Mouse (Mus musculus): ENCODE measurements around the gene Ier3. TPM values are rescaled to one million over a fixed set of nuclear protein-coding genes. Genes with fewer than 3 reads are reported as not detected.

Gene Ier3
- polyA plus RNA-seq, 1 experiment from 2014 or later, result 3.0 TPM

- DNase-seq (ENCODE audit: low spot score), result no peak
- 92% methylated on average over 2 of the region's 2 CpGs for WGBS
- Histone ChIP-seq H3K4me1 (no peaks in the 10 kb centered on the region), H3K27ac (replicated peaks) (no peak overlapping the region), H3K4me3 (no peak overlapping the region), H3K27me3 (ENCODE audit: low read depth, poor library complexity, severe bottlenecking) (no peaks in the 10 kb centered on the region), H3K36me3 (no peaks in the 10 kb centered on the region), H3K9me3 (replicated peaks) (no peaks in the 10 kb centered on the region)
These were observed 28.6 kb upstream of the Ier3 start for GRCm38 (mm10) chr17:35792837-35793236.

- Histone ChIP-seq H3K4me1 (no peaks in the 10 kb centered on the region), H3K36me3 (no peaks in the 10 kb centered on the region), H3K27ac (replicated peaks) (no peak overlapping the region), H3K4me3 (no peak overlapping the region), H3K9me3 (replicated peaks) (0 out of 2 replicates have a peak, but pooled peaks cover 3% of the 10 kb centered on the region), H3K27me3 (ENCODE audit: low read depth, poor library complexity, severe bottlenecking) (no peaks in the 10 kb centered on the region)
- DNase-seq (ENCODE audit: low spot score), result no peak
- WGBS, result 72% methylated on average over 2 of the region's 2 CpGs
These were observed 26.4 kb upstream of the Ier3 start for GRCm38 (mm10) chr17:35795099-35795498.

GRCm38 (mm10) chr17:35795656-35796055 is 25.8 kb upstream of the Ier3 start:
- no peak overlapping the region for H3K27ac ChIP-seq (replicated peaks)
- no peak overlapping the region for H3K4me3 ChIP-seq
- no peaks in the 10 kb centered on the region for H3K4me1 ChIP-seq
- no peak for DNase-seq (ENCODE audit: low spot score)
- no peaks in the 10 kb centered on the region for H3K27me3 ChIP-seq (ENCODE audit: low read depth, poor library complexity, severe bottlenecking)
- 85% methylated on average over 6 of the region's 6 CpGs for WGBS
- H3K9me3 ChIP-seq (replicated peaks), result 0 out of 2 replicates have a peak, but pooled peaks cover 3% of the 10 kb centered on the region
- no peaks in the 10 kb centered on the region for H3K36me3 ChIP-seq

- 68% methylated on average over 5 of the region's 5 CpGs for WGBS
- 0 out of 2 replicates have a peak, but pooled peaks cover 3% of the 10 kb centered on the region for H3K9me3 ChIP-seq (replicated peaks)
- H3K4me3 ChIP-seq, result no peak overlapping the region
- H3K4me1 ChIP-seq, result no peaks in the 10 kb centered on the region
- H3K27ac ChIP-seq (replicated peaks), result no peak overlapping the region
- H3K36me3 ChIP-seq, result no peaks in the 10 kb centered on the region
- DNase-seq (ENCODE audit: low spot score), result no peak
- no peaks in the 10 kb centered on the region for H3K27me3 ChIP-seq (ENCODE audit: low read depth, poor library complexity, severe bottlenecking)
These were observed 24.6 kb upstream of the Ier3 start for GRCm38 (mm10) chr17:35796835-35797234.

GRCm38 (mm10) chr17:35800905-35801304 is 20.6 kb upstream of the Ier3 start:
- Histone ChIP-seq H3K27me3 (ENCODE audit: low read depth, poor library complexity, severe bottlenecking) (no peaks in the 10 kb centered on the region), H3K9me3 (replicated peaks) (0 out of 2 replicates have a peak, but pooled peaks cover 3% of the 10 kb centered on the region), H3K4me3 (no peak overlapping the region), H3K27ac (replicated peaks) (no peak overlapping the region), H3K4me1 (peaks cover 3% of the 10 kb centered on the region; the same call in 1 of the 2 replicates), H3K36me3 (no peaks in the 10 kb centered on the region)
- DNase-seq (ENCODE audit: low spot score), result no peak
- WGBS, result 79% methylated on average over 2 of the region's 2 CpGs

- no peak for DNase-seq (ENCODE audit: low spot score)
- 69% methylated on average over 6 of the region's 6 CpGs for WGBS
- 0 out of 2 replicates have a peak overlapping the region, but pooled peaks have one; percentile 25 for H3K27ac ChIP-seq (replicated peaks)
- H3K36me3 ChIP-seq, result no peaks in the 10 kb centered on the region
- H3K9me3 ChIP-seq (replicated peaks), result 0 out of 2 replicates have a peak, but pooled peaks cover 3% of the 10 kb centered on the region
- H3K4me1 ChIP-seq, result peaks cover 3% of the 10 kb centered on the region; the same call in 1 of the 2 replicates
- no peak overlapping the region for H3K4me3 ChIP-seq
- H3K27me3 ChIP-seq (ENCODE audit: low read depth, poor library complexity, severe bottlenecking), result no peaks in the 10 kb centered on the region
These were observed 18.5 kb upstream of the Ier3 start for GRCm38 (mm10) chr17:35803020-35803419.

GRCm38 (mm10) chr17:35803858-35804399 is 17.6 kb upstream of the Ier3 start:
- H3K36me3 ChIP-seq, result no peaks in the 10 kb centered on the region
- WGBS, result 89% methylated on average over 4 of the region's 4 CpGs
- no peaks in the 10 kb centered on the region for H3K27me3 ChIP-seq (ENCODE audit: low read depth, poor library complexity, severe bottlenecking)
- no peak overlapping the region for H3K4me3 ChIP-seq
- no peaks in the 10 kb centered on the region for H3K9me3 ChIP-seq (replicated peaks)
- DNase-seq (ENCODE audit: low spot score), result no peak
- H3K4me1 ChIP-seq, result peaks cover 3% of the 10 kb centered on the region; the same call in 1 of the 2 replicates
- no peak overlapping the region for H3K27ac ChIP-seq (replicated peaks)

- H3K4me1 ChIP-seq, result peaks cover 1% of the 10 kb centered on the region; the same call in 1 of the 2 replicates
- no peaks in the 10 kb centered on the region for H3K9me3 ChIP-seq (replicated peaks)
- no peaks in the 10 kb centered on the region for H3K27me3 ChIP-seq (ENCODE audit: low read depth, poor library complexity, severe bottlenecking)
- no peak overlapping the region for H3K4me3 ChIP-seq
- H3K36me3 ChIP-seq, result no peaks in the 10 kb centered on the region
- no peak for DNase-seq (ENCODE audit: low spot score)
- WGBS, result 76% methylated on average over 9 of the region's 9 CpGs
- no peak overlapping the region for H3K27ac ChIP-seq (replicated peaks)
These were observed 13.4 kb upstream of the Ier3 start for GRCm38 (mm10) chr17:35808073-35808472.

- no peaks in the 10 kb centered on the region for H3K27me3 ChIP-seq (ENCODE audit: low read depth, poor library complexity, severe bottlenecking)
- no peaks in the 10 kb centered on the region for H3K36me3 ChIP-seq
- H3K27ac ChIP-seq (replicated peaks), result no peak overlapping the region
- DNase-seq (ENCODE audit: low spot score), result no peak
- H3K9me3 ChIP-seq (replicated peaks), result no peaks in the 10 kb centered on the region
- 89% methylated on average over 11 of the region's 11 CpGs for WGBS
- H3K4me3 ChIP-seq, result no peak overlapping the region
- no peaks in the 10 kb centered on the region for H3K4me1 ChIP-seq
These were observed 12.1 kb upstream of the Ier3 start for GRCm38 (mm10) chr17:35809395-35809794.

- no peaks in the 10 kb centered on the region for H3K36me3 ChIP-seq
- H3K9me3 ChIP-seq (replicated peaks), result no peaks in the 10 kb centered on the region
- 0 out of 2 replicates have a peak, but pooled peaks cover 3% of the 10 kb centered on the region for H3K27me3 ChIP-seq (ENCODE audit: low read depth, poor library complexity, severe bottlenecking)
- no peak for DNase-seq (ENCODE audit: low spot score)
- no peaks in the 10 kb centered on the region for H3K4me1 ChIP-seq
- H3K4me3 ChIP-seq, result no peak overlapping the region
- no peak overlapping the region for H3K27ac ChIP-seq (replicated peaks)
- WGBS, result 92% methylated on average over 5 of the region's 5 CpGs
These were observed 10.4 kb upstream of the Ier3 start for GRCm38 (mm10) chr17:35810900-35811648.

- Histone ChIP-seq H3K9me3 (replicated peaks) (no peaks in the 10 kb centered on the region), H3K4me1 (no peaks in the 10 kb centered on the region), H3K27ac (replicated peaks) (no peak overlapping the region), H3K27me3 (ENCODE audit: low read depth, poor library complexity, severe bottlenecking) (peaks cover 16% of the 10 kb centered on the region), H3K4me3 (no peak overlapping the region), H3K36me3 (no peaks in the 10 kb centered on the region)
- no peak for DNase-seq (ENCODE audit: low spot score)
- WGBS, result 74% methylated on average over 5 of the region's 5 CpGs
These were observed 9.2 kb upstream of the Ier3 start for GRCm38 (mm10) chr17:35812307-35812706.

- WGBS, result 85% methylated on average over 6 of the region's 6 CpGs
- Histone ChIP-seq H3K4me1 (no peaks in the 10 kb centered on the region), H3K4me3 (no peak overlapping the region), H3K27me3 (ENCODE audit: low read depth, poor library complexity, severe bottlenecking) (peaks cover 19% of the 10 kb centered on the region), H3K36me3 (no peaks in the 10 kb centered on the region), H3K9me3 (replicated peaks) (no peaks in the 10 kb centered on the region), H3K27ac (replicated peaks) (no peak overlapping the region; the same call in 1 of the 2 replicates)
- DNase-seq (ENCODE audit: low spot score), result no peak
These were observed 8.7 kb upstream of the Ier3 start for GRCm38 (mm10) chr17:35812736-35813135.

GRCm38 (mm10) chr17:35813245-35813647 is 8.2 kb upstream of the Ier3 start:
- no peak overlapping the region for H3K27ac ChIP-seq (replicated peaks)
- WGBS, result 84% methylated on average over 7 of the region's 7 CpGs
- H3K4me1 ChIP-seq, result no peaks in the 10 kb centered on the region
- H3K27me3 ChIP-seq (ENCODE audit: low read depth, poor library complexity, severe bottlenecking), result peaks cover 19% of the 10 kb centered on the region
- no peak overlapping the region for H3K4me3 ChIP-seq
- H3K9me3 ChIP-seq (replicated peaks), result no peaks in the 10 kb centered on the region
- H3K36me3 ChIP-seq, result no peaks in the 10 kb centered on the region
- no peak for DNase-seq (ENCODE audit: low spot score)

Data from midbrain, embryonic 10.5 days (tissue).